Mouse (Mus musculus) adrenal gland, postnatal 4 days (tissue): Measurements from ENCODE around the gene Crls1. TPM values are rescaled to one million over a fixed set of nuclear protein-coding genes. Genes with fewer than 3 reads are reported as not detected.

ENCODE experiments used
- DNase-seq, 2 experiments: peaks; one replicate each; pipeline ENCODE4 v3.0.0; 2021 to 2022; ENCODE audit warnings: low spot score in 2 of 2, mixed read lengths in 2 of 2
- total RNA-seq, 2 experiments: library from RNA; stranded (reverse); gene quantifications; 2 replicates each; pipeline ENCODE4 v1.2.3; 2021

The Crls1 gene
- total RNA-seq, 2 experiments from 2014 or later: 45.4 to 51.1 TPM

DNA sequence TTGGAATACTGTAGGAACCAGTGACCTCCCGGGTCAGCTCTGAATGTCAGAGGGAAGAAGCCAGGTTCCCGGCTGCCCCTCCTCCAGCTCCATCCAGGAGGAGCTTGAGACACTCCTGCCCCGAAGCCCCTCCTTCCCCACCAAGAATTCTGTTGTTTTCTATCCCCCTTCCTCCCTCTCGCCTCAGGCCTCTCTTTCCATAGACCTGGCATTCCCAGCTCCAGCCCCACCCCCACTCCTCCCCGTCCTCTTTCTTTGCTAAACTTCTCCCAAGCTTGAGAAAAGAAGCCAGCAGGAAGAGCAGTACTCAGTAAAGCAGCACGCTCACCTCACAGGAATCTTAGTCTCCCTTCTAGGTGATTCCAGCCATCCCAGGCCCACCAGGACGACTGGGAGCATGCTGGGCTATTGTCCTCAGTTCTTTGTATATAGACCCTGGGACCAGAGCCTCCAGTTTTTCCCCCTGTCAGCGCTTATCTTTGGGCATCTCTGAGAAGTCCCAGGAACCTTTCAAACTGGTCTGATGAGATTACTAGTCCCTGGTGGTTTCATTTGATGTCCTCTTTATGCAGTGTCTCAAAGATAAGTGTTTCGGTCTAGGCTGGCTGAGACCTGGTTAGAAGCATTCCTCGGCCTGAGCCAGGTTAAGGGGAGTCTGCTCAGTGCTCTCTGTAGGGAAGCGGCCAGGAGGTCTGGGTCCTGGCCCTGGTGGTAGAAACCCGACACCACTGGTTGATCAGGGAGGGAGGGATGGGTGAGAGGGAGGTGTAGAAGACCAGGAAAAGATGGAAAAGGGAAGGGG lies 34.6 kb downstream of the Crls1 start, which contains the start of gene Lrrn4:
Lrrn4 (minus strand) TSS at position 48 of the 802 bp plus-strand sequence.
- DNase-seq: no peak

DNA sequence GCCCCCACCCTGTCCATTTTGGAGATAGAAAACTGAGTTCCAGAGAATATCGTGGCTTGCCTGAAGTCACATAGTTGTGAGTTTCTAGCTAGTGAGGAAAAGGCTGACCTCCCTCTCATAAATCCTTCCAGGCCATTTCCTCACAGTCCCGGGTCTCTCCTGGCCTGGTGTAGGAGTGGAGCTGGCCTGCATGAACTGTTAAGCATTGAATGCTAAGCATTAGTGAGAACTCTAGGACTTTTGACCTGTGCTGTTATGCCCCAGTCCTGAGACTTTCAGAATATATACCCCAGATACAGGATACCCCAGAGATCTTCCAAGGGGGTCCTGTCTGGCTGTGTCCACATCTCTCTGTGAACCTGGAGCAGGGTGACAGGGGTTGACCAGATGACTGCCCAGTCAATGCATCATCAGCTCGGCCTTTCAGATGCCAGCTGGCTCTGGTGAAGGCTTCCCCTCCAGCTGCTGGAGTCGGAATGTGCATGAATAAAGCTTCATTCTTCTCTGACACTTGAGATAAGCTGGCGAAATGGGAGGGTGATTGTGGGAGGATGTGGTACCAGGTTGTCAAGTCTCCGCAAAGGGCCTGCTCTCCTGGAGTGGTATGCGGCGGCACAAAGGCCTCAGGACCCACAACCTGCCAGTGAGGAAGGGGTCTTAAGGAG lies 38.0 kb downstream of the Crls1 start:
- DNase-seq: no peak

DNA sequence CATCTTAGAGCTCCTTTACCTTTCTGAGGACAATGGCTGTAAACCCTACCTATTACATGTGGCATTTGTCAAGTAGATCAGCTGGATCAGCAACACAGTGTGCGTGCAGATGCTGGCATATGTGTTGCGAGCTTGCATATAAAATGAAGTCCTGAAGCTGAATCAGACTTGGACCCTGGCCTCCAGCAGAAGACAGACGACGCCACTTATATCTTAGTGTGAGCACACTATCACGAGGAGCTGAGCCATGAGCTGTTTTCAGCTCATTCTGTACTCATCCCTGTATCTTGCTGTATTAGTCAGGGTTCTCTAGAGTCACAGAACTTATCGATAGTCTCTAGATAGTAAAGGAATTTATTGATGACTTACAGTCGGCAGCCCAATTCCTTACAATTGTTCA lies 38.8 kb downstream of the Crls1 start:
- no peak for DNase-seq

- no peak for DNase-seq
Measured at GRCm38 (mm10) chr2:132893826-132894225, 47.4 kb downstream of the Crls1 start.

GRCm38 (mm10) chr2:132898211-132898610 lies 51.7 kb downstream of the Crls1 start:
- DNase-seq: no peak

DNA sequence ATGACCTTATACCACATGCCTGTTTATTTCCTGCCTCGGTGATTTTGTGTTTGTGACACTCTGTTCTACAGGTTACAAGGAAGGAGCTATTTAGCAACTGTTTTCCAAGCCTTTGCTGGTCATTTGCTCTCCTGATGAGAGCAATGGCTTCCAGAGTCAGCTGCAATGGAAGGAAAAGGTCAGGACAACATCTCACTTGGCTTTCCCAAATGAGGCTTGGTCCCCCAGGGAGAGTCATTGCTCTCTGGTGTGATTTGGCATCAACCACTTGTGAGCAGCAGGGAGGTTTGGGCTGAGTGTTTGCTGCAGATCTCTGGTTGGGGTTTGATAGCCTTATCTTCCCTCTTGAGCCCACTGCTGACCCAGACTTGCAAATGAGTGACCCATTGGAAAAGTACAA lies 54.1 kb downstream of the Crls1 start:
- no peak for DNase-seq

- DNase-seq: no peak
Measured at GRCm38 (mm10) chr2:132901636-132902035, 55.2 kb downstream of the Crls1 start.

GRCm38 (mm10) chr2:132902056-132902455 lies 55.6 kb downstream of the Crls1 start:
- DNase-seq: no peak

DNA sequence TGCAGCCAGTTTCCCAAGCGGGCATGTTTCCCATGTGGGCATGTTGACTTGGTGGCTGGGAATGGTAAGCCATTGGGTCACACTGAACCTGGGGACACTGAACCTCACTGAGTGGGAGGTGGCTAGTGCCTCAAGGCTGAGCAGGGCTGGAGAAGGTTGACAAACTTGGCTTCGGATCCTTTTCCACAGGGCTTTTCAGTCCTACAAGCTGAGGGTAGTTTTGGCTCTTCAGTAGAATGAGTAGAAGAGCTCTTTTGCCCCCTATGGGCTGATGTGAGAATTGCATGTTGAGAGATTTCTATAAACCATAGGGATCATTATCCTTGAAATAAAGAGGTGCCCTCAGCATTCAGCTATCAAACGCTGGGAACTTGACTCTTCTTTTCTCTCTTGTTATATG lies 57.0 kb downstream of the Crls1 start:
- DNase-seq: peak in 1 of 2 experiments; percentile 29

- no peak for DNase-seq
Measured at GRCm38 (mm10) chr2:132904961-132905360, 58.5 kb downstream of the Crls1 start.

- DNase-seq: no peak
Measured at GRCm38 (mm10) chr2:132906763-132907162, 60.3 kb downstream of the Crls1 start.

DNA sequence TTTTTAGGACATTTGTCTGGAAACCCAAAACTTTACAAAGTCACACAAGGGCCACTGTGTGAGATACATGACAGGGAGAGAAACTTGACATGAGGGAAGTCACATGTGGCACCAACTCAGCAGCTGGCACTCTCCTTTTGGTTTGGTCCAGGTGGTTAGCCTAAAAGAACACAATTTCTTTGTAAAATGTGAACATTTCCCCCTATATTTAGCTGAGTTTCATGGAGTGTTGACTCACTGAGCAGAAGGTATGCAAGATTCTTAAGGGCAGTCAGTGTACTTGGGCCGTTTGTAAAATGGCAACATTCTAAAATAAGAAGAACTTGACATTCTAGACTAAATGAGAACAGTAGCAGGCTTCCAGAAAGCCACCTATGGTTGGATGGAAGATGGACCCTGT lies 68.3 kb downstream of the Crls1 start:
- DNase-seq: no peak

Other genes starting within 250 kb of the Crls1 start
- 10 to 100 TPM; 12.4 to 12.7 TPM for gene Shld1, start 159.7 kb upstream of the Crls1 start, total RNA-seq
- gene Chgb, start 65.4 kb upstream of the Crls1 start, total RNA-seq: 1,000 to 10,000 TPM; 1,462 to 1,464 TPM
- gene Trmt6, start 30.6 kb upstream of the Crls1 start, total RNA-seq: 10 to 100 TPM; 29.9 to 30.8 TPM
- gene Mcm8, start 30.5 kb upstream of the Crls1 start, total RNA-seq: 1 to 10 TPM; 7.9 to 8.0 TPM
- 1 to 10 TPM; 5.3 to 6.3 TPM for gene Lrrn4, start 34.2 kb downstream of the Crls1 start, total RNA-seq
- 1 to 10 TPM in 1 of 2 experiments, not detected in 1; 1.9 TPM for gene Fermt1, start 99.2 kb downstream of the Crls1 start, total RNA-seq